Mouse (Mus musculus): ENCODE measurements around the gene Osbpl2.

Osbpl2 gene

DNA sequence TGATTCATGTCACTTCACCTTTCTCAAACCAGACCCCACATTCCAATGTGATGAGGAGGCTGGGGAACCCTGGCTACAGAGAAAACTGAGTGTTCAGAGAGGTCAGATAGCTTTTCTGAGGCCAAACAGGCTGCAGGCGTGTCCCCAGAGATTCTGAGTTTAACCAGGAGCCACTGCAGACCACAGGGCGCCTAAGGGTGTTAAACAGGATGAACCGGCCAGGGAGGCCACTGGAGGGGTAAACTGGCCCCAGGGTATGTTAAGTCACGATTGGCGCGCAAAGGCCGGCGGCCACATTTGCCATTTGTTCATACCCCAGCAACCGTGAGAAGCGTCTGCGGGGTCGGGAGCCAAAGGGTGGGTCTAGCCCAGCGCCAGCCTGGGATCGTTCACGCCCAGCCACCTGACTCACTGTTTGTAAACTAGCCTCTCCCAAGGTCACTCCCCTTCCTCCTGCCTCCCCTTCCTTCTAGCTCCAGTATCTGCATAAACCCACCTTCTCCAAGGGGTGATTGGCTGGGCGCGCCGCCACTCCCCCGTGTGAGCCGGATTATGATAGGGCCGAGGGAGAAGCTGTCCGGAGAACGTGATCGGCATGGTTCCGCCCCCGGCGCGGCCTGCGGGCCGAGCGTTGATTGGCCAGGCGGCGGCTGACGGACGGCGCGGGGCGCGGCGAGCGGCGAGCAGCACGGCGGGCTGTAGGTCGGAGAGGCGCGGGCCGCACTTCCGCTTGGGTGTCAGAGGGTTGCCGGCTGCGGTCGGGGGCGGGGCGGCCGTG, at the start of gene Osbpl2:
TSS of gene Osbpl2 (plus strand) at position 646 of the 778 bp plus-strand sequence.
- DNase-seq (ENCODE audit: low spot score in 2 of 2) = peak; percentile 100

DNA sequence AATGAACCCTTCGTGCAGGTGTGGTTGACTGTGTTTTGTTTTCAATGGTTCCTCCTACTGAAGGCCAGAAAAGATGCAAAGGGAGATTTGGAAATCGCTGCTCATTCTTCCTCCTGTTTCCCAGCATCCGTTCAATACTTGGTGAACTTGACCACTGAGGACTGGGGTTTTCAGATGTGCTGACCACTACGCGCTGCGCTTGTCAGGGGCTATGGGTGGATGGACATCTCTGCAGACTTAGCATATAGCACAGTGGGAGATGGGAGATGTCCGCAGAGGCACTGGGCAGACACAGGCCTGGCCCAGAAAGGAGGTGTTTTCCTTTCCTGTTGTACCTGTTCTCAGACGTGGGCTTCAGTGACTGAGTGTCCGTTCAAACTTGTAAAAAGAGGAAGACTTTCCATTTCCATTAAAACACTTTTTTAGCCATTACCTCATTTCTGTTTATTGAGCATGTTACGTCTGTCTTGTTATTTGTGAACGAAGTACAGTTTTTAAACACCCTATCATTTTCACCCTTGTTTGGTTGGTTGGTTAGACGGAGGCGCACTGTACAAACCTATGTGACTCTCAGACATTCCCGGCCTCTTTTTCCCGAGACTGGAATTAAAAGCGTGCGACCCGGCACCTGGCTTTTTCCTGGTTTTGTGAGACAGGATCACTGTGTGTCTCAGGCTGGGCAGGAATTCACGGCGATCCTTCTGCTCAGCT, 49.2 kb upstream of the Osbpl2 start:
- DNase-seq (ENCODE audit: low spot score in 2 of 2) = no peak

DNA sequence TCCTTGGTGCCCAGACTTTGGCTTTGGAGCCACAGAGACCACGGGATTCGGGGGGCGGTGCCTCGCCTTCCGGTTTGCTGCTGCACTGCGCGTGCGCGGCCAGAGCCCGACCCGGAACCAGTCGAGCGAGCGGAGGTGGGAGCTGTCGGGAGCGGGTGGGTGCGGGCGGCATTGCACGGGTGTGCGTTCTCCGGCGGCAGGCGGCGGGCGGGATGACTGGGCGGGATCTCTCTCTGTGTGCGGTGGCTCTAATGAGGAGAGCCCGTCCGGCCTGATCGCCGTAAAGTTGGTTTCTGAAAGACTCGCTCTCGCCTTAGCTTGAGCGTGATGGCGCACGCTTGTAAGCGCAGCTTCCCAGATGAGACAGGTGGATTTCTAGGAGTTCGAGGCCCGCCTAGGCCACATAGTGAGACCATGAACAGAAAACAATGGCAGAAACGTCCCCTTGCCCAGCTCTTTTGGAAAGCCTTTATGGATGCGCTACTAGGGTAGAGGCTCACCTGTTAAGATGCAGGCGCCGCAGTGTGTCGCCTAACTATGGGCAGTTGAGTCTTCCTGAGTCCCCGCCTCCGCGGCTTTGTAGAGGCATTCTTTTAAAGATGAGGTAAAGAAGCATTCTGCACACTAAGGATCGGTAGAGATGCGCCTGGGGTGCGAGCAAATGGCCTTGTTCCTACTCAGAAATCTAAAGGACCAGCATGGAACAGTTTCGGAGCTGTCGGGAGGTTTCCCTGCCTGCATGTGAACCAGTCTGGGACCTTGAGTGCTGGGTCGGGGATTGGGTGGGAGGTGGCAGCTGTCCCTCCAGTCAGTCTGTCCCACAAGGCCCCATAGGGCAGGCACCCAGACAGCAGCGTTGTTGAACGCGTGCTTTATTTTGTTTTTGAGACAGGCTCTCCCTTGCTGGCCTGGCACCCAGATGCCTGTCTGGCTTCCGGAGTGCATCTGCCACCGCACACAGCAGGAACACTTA, 48.3 kb upstream of the Osbpl2 start, which contains the start of gene Mtg2:
TSS of gene Mtg2 (plus strand) at position 108 of the 973 bp plus-strand sequence.
- peak; percentile 93 to 95 for DNase-seq (ENCODE audit: low spot score in 2 of 2)

DNA sequence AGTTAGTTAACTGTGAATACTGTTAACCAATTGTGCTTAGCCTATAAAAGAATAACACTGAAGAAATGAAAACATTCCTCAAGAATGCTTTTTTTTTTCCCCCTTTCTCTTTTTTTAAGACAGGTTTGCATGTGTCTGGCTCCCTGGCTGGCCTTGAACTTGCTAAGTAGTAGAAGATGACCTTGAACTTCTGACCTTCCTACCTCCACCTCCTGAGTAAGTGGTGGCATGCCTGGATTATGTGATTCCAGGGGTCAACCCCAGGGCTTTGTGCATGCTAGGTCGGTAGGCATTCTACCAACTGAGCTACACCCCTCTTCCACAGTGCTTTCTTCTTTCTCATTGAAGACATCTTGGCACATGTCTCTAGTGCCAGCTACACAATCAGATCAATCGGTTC, 47.4 kb upstream of the Osbpl2 start:
- no peak for DNase-seq (ENCODE audit: low spot score in 2 of 2)

DNA sequence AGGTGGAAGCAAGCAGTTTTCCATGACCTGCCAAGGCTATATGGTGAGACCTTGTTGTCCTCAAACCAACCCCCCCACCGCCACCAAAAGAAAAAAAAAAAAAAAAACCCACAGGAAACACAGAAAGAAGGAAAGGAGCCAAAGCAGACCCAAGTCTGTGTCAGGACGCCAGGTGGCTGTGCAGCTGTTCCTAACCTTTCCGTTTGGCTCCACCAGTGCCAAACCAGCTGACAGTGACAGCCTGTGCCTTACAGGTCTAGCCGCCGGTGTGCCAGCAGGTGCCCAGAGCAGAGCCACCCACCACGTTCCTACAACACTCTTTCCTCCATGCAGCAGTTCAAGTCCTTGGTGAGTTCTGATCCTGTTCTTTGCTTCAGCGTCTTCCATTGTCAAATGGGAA, 46.2 kb upstream of the Osbpl2 start:
- no peak for DNase-seq (ENCODE audit: low spot score in 2 of 2)

DNA sequence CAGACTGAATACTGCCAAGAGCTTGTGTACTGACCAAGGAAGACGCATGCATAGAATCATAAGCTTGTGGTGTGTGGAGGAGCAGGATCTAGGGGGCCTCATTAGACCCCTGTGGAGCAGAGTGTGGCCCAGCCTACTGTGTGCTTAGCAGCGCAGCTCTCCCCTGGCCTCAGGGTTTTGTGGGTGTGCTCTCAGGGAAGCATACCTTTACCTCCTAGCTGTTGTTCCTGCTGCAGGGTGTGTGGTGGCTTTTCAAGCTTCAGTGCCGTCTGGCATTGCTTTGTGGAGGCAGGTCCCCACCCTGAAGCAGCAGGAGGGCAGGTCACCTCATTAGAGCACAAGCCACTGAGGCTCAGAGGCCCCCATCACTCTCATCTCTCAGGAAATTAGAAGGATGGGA, 41.5 kb upstream of the Osbpl2 start:
- DNase-seq (ENCODE audit: low spot score in 2 of 2) = no peak

DNA sequence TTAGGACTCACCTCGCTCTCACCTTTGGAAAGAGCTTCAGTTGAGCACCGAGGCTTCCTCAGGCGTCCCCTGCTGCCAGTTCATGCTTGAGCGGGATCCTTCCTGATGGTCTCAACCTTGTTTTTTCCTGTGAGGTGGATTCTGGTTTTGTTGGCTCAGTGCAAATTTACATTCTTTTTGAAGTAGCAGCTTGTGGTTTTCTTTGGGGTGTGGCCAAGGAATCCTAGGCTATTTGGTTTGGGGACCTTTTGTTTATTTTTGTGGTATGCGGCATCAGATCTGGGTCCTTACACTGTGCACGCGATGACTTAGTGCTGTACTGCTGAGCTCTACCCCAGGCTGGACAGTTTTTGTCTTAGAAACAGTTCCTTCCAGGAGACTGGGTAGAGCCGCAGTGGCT, 38.4 kb upstream of the Osbpl2 start:
- DNase-seq (ENCODE audit: low spot score in 2 of 2) = no peak

DNA sequence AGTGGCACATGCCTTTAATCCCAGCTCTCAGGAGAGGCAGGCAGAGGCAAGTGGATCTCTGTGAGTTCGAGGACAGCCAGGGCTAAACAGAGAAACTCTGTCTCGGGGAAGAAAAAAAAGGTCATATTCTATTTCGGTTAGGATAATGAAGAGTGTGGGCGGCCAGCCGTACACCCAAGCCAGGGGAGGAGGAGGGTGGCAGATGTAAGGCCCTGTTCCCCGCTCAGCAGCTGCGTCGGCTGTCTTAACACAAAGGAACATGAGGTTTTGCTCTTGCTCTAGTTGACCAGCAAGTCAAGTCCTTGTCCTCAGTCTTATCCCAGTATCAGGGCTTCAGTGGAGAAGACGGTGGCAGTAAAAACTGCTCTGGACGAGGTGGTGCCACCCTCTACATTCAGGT, 36.0 kb upstream of the Osbpl2 start:
- DNase-seq (ENCODE audit: low spot score in 2 of 2) = no peak

DNA sequence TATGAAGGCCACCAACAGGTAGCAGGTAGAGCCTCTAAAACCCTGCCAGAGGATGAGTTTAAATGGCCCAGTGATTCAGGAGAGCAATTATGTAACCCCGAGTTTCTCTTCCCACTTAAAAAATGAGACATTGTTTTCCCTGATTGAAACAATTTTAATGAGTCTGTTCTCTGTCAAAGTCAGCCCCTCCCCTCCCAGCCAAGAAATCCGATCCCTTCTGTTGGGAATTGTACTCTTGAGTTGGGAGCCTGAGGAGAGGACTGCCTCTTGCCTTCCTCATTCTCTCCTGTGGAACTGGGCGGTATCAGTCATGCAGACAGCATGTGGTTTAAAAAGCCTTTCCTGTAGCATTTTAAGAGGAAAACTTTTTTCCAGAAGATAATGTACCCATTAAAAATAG, 34.5 kb upstream of the Osbpl2 start:
- no peak for DNase-seq (ENCODE audit: low spot score in 2 of 2)

DNA sequence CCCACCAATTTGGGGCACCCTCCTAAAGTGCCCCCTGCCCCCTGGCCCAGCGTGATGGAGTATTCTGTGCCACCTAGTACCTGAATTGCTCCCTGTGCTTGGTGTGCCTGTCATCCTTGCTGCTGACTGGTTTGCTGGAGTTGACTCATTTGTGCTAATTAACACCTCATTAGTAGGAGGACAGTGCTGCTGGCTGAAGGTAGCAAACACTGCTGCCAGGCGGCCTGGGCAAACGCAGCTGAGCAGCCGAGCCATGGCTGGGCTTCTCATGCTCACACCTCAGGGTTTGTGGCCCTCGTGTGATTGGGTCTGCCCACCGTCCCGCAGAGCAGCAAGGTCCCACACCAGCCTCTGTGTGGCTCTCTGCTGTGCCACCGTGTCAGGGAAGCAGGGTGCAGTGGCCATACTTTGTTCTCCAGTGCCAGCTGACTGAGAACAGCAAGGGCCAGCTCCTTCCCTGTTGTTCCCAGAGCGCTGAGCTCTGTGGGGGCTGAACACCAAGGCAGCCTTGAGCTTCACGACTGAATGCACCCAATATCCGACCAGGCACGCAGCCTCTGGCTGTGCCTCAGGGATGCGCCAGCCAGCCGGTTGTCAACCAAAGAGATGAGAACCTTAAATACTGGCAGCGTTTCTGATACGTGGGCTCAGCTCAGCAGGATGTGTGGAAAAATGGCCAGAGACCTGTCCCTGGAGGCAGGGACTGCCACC, 33.0 kb upstream of the Osbpl2 start:
- no peak for DNase-seq (ENCODE audit: low spot score in 2 of 2)

DNA sequence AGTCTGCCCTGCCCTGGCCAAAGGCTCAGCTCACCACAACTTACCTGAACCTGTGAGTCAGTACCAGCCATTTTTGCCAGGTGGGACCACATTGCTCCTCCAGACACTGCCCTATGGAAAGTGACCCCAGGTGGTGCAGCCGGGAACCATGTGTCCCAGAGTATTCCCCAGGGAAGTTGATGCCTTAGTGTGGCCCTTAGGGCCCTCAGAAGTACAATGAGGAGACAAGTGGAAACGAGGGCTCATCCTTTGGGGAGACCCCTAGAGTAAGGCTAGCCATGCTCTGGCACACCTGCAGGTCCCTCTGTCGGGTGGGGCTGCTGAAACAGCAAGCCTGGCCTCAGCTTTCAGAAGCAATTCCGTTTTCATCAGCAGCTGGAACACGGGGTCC, 32.5 kb upstream of the Osbpl2 start:
- no peak for DNase-seq (ENCODE audit: low spot score in 2 of 2)

DNA sequence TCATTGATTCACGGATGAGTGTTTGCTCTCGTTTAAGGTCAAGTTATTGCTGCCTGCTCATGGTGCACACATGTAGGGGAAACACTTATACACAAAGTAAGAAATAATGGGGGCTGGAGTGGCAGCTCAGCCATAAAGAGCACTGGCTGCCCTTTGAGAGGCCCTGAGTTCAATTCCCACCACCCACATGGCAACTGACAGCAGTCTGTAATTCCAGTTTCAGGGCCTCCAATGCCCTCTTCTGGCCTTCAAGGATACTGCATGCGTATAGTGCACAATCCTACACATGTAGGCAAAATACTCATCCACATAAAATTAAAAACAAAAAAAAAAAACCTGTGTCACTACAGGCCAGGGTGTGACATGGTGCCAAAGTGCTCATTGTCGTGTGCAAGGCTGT, 31.6 kb upstream of the Osbpl2 start:
- no peak for DNase-seq (ENCODE audit: low spot score in 2 of 2)

DNA sequence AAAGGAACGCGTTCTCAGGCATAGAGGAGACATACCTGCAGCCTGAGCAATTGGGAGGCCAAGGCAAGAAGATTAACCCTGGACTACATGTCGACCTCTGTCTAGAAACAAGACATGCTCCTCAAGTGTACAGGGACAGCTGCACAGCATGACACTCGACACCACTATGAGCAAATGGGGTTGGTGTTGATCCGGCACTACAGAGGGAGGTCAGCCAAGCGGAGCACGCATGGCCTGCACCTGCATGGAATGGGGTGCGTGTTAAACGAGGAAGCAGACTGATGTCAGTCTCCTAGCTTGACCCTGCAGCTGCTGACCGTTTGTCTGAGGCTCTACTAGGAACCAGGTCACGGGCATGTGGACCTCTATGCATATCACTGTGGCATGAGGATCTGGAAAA, 28.8 kb upstream of the Osbpl2 start:
- no peak for DNase-seq (ENCODE audit: low spot score in 2 of 2)

DNA sequence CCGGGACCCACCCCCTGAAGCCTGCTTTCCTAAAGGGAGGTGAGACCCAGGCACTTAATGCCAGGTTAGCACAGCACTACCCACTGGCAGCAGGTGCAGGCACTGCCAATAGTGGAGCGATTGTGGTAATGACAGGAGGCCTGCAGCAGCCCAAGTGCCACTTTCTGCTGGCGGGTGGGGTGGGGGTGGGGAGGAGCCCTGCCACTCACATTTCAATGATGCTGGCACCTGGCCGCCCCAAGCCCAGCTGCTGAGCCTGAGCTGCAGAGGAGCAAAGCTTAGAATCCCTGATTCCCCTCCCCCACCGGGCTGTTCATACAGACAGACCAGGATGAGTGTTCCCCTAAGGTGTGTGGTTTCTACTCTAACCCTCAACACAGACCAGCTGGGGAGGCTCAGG, 23.4 kb upstream of the Osbpl2 start:
- DNase-seq (ENCODE audit: low spot score in 2 of 2) = no peak

DNA sequence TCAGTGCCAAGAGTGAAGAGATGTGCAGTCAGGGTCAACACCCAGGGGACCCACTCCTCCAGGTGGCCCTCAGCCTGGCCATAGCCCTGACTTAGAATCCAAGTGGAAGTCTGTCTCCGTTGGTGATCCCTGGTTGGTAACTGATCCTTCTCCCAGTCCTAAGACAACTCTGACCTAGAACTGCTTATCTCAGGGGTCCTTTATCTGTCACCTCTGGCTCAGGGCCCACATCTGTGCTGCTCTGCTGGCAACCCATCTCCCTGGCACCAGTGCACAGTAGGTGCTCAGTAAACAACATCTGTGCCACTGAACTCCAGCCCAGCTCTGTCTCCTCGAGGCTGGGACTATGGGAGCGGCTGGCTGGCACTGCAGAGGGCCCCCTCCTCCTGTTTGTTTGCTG, 21.5 kb upstream of the Osbpl2 start:
- DNase-seq (ENCODE audit: low spot score in 2 of 2) = no peak

DNA sequence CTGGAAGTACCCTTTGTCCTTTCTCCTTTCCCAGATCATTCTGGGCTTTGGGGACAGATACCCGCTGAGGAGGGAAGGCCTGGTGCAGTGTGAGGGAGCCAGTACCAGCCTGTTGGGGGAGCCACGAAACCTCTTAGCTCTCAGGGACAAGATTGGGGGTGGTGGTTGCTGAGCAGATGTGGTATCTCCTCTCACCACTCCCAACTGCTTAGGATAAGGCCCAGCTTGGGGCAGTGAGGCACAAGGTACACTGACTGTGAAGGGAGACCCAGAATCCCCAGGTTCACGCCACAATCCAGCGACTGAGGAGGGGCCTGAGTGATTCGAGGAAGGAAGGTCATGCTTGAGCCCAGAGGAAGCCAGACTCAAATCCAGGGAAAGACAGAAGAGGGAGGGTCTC, 20.9 kb upstream of the Osbpl2 start:
- DNase-seq (ENCODE audit: low spot score in 2 of 2) = no peak

DNA sequence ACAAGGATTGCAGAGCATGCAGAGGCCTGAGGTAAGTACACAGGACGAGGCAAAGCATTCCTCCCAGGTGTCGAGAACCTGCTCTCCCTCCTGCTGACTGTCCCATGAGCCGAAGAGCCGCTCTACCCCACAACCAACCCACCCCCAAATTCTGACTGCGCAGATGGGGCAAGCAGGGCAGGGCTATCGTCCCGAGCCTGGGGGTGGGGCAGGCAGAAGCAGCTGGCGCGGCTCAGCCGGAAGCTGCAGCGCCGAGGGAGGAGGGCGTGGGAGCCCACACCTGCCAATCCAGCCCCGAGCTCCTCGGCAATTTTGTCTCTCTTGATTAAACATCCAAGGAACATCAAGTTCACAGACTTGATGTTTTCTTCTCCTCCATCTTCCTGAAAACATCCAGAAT, 19.6 kb upstream of the Osbpl2 start:
- no peak for DNase-seq (ENCODE audit: low spot score in 2 of 2)

DNA sequence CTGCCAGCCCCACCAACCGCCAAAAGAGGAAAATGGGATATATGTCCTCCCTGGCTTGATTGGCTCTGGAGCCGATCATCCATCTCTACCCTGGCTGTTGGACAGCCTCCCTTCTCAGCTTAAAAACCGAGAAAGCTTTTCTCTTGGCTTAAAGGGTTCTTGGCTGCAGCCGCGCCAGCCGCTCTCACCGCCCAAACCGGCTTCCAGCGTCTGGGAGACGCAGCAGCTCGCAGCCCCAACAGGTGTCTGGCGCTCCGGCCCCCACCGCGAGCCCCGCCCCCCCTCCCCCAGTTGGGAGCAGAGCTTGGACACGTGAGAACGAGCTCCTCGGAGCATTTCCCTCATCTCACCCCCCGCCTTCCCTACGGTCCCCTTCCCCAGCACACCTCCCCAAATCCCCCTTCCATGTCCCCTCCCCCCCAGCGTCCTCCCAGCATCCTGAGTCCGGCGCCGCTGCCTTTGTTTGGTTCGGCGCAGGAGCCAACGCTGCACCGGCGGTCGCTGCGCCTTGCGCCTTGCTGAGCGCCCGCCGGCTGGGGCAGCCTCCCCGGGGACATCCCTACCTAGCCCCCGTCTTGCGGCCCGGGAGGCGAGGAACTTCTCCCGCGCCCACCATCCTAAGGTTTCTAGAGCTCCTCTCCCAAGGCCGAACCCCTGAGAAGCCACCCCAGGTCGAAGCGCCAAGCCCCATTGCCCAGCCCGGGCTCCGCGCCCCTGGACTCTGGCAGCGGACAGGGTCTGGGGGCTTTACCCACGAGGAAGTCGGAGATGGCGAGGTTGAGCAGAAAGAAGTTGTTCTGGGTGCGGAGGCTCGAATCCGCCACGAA, 15.7 kb upstream of the Osbpl2 start:
- no peak for DNase-seq (ENCODE audit: low spot score in 2 of 2)

DNA sequence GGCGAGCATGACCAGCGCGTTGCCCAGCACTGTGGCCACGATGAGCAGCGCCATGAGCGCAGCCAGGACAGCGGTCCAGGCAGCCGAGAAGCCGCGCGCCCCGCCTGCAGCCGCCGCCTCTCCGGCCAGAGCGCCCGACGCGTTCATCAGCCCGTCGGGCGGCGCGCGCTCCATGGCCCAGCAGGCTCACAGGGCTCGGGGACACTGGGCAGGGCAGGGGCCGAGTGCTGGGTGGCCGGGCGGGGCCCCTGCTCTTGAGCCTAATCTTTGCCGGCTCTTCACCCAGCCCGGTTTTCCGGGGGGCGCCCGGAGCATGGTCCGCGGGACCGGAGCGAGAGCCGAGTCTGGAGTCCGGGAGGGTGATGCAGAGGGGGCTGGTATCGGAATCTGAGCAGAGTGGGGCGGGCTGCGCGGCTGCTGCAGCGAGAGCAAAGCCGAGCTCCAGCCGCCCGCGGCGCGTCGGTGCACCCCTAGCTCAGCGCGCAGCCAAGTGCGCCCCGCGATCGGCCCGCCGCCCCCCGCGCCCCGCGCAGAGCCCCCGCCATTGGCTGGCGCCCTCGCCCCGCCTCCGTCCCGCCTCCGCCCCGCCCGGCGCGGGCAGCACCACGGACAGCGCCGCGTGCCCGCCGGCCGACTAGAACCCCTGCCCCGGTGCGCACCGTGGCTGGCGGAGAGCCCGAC, 15.0 kb upstream of the Osbpl2 start, which contains the start of gene Hrh3:
TSS of gene Hrh3 (minus strand) at position 511 of the 681 bp plus-strand sequence.
- DNase-seq (ENCODE audit: low spot score in 2 of 2) = peak in 1 of 2 experiments; percentile 53
